Mouse (Mus musculus) lung, postnatal 0 days (tissue): ENCODE data around the gene Ahctf1.

Experiments used
- CTCF ChIP-seq: IDR thresholded peaks from 2 replicates; pipeline ENCODE4 v1.5.1; 2016; ENCODE audit warnings: antibody characterized with exemption, mild to moderate bottlenecking
- EP300 ChIP-seq: IDR thresholded peaks from 2 replicates; pipeline ENCODE4 v1.6.1; 2016; ENCODE audit warnings: antibody characterized with exemption, mild to moderate bottlenecking, control low read depth

- no peak for TF ChIP-seq CTCF
- TF ChIP-seq EP300: no peak
Measured at GRCm38 (mm10) chr1:179828051-179828450, 24.6 kb upstream of the Ahctf1 start.
